Mouse (Mus musculus) testis, adult 2 months (tissue): ENCODE data around the gene Tmbim1. TPM values are rescaled to one million over a fixed set of nuclear protein-coding genes. Genes with fewer than 3 reads are reported as not detected.

Source experiments
- H3K27ac ChIP-seq: fragments of 200-500 bp; 2 replicates; pipeline ENCODE4 v1.5.1; 2012; ENCODE audit warnings: low read depth, low read length; ENCODE audit not compliant: control insufficient read depth, insufficient read depth
- H3K27me3 ChIP-seq: fragments of 200-500 bp; 2 replicates; pipeline ENCODE4 v1.6.1; 2012; ENCODE audit warnings: mild to moderate bottlenecking, low read length, moderate library complexity; ENCODE audit not compliant: control insufficient read depth, insufficient read depth
- H3K36me3 ChIP-seq: fragments of 200-500 bp; 2 replicates; pipeline ENCODE4 v1.6.1; 2012; ENCODE audit warnings: mild to moderate bottlenecking, low read length; ENCODE audit not compliant: control insufficient read depth, insufficient read depth
- H3K4me1 ChIP-seq: fragments of 200-500 bp; 2 replicates; pipeline ENCODE4 v1.6.1; 2012; ENCODE audit warnings: low read length; ENCODE audit not compliant: control insufficient read depth, insufficient read depth
- H3K4me3 ChIP-seq: fragments of 200-500 bp; 2 replicates; pipeline ENCODE4 v1.5.1; 2012; ENCODE audit warnings: low read depth, mild to moderate bottlenecking, low read length, moderate library complexity, mixed read lengths; ENCODE audit not compliant: control insufficient read depth
- CTCF ChIP-seq: fragments of 200-500 bp; IDR thresholded peaks from 2 replicates; pipeline ENCODE4 v1.5.1; 2012; ENCODE audit warnings: low read depth, mild to moderate bottlenecking, inconsistent platforms, low read length, moderate library complexity; ENCODE audit not compliant: control insufficient read depth, insufficient read depth, insufficient replicate concordance
- POLR2A ChIP-seq: fragments of 200-500 bp; IDR thresholded peaks from 2 replicates; pipeline ENCODE4 v1.6.1; 2012; ENCODE audit warnings: low read depth, mild to moderate bottlenecking, inconsistent platforms, low read length, moderate library complexity; ENCODE audit not compliant: control insufficient read depth
- polyA plus RNA-seq: library from polyadenylated mRNA; depleted of rRNA; stranded (reverse); fragments of >200 nt; gene quantifications from 2 replicates; pipeline ENCODE4 v1.2.3, GENCODE M21; 2012

The Tmbim1 gene
- polyA plus RNA-seq, 1 experiment, result 6.3 TPM

DNA sequence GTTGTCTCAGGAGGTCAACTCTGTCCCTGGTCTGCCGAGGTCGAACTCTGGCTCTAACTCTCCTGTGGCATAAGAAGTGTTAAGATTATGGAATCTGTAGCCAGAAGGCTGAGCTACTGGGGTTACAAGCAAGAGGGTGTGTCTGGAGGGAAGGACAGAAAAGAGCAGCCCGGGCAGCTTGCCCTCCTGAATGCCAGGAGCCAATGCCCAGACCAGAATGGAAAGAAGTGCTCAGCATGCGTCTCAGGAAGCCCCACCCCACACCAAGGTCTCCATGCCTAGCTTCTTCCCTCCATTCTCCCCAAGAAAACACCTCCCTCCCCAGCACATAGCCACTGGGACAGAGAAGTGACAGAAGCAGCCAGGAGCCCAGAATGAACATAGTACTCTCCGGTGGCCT, 6.4 kb downstream of the Tmbim1 start:
- no peak for TF ChIP-seq CTCF
- TF ChIP-seq POLR2A, result no peak
- Histone ChIP-seq H3K27ac (no peak overlapping the region), H3K27me3 (no peaks in the 10 kb centered on the region), H3K4me1 (peaks cover 8% of the 10 kb centered on the region; the same call in 1 of the 2 replicates), H3K4me3 (no peak overlapping the region), H3K36me3 (no peaks in the 10 kb centered on the region)

DNA sequence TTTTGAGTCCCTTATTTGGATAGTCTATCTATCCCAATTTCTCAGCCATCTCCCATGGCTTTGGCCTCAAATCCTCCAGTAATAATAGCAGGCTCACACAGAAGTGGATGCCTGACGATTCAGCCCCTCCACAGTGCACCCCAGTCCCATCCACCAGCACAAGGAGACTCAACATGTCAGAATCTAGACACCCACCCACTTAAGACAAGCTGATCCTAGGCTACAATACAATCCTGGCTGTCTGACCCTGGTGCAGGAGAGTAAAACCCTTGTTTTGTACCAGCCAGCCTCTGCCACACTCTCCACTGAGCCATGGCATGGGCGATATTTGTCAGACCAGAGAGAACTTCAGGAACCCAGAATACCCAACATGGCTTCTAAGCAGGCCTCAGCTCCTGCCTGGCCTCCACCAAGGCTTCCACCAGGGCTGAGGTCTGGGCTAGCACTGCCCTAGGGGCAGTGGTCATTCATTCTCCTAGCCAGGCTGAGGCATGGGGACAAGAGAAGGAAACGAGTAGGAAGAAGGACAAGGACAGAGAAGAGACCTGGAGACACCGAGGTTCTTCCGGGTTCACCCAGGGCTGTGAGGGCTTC, 7.2 kb downstream of the Tmbim1 start:
- peaks cover 5% of the 10 kb centered on the region; the same call in 1 of the 2 replicates for H3K4me1 ChIP-seq
- no peak overlapping the region for H3K27ac ChIP-seq
- TF ChIP-seq POLR2A (no peak), CTCF (no peak)
- no peaks in the 10 kb centered on the region for H3K36me3 ChIP-seq
- no peaks in the 10 kb centered on the region for H3K27me3 ChIP-seq
- no peak overlapping the region for H3K4me3 ChIP-seq

DNA sequence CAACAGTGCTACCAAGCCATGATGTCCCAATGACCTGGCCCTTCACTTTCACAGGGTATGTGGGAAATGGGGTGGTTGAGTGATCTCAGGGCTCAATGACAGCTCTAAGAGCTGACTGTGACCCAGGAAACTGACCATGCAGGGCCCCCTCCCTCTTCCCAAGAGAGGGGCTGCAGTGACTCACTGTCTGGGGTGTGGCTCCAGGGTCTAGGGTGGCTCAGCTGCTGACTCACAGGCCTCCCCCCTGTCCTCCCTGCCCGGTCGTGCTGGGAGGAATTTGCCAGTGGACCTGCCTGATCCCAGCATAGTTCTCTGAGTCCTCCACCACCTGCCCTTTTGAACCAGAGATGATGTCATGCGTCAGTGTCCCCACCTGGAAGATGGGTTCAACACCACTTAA, 8.2 kb downstream of the Tmbim1 start:
- no peak for TF ChIP-seq CTCF
- no peak for TF ChIP-seq POLR2A
- no peak overlapping the region; the same call in 1 of the 2 replicates for H3K27ac ChIP-seq
- no peak overlapping the region for H3K4me3 ChIP-seq
- no peaks in the 10 kb centered on the region for H3K36me3 ChIP-seq
- peaks cover 2% of the 10 kb centered on the region; the same call in 1 of the 2 replicates for H3K4me1 ChIP-seq
- no peaks in the 10 kb centered on the region for H3K27me3 ChIP-seq

DNA sequence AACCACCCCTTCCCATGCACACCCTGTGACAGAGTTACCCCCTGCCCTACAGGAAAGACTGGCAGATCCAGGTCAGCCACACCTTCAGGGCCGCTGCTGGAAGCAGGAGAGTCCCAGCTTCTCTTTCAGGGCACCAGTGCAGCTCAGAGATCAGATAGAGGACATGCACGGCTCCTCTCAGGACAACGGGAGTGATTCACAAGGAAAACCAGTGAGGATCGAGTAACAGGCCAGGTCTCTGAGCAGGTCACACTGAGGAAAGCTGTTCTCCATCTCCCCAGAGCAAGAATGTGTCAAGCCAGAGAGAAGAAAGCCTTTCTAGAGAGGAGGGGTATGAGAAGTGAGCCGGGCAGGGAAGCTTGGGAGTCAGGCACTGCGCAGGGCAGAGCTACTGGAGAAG, 8.9 kb downstream of the Tmbim1 start:
- no peaks in the 10 kb centered on the region for H3K27me3 ChIP-seq
- H3K36me3 ChIP-seq, result no peaks in the 10 kb centered on the region
- H3K27ac ChIP-seq, result peak overlapping the region; percentile 7
- no peak for TF ChIP-seq CTCF
- no peak for TF ChIP-seq POLR2A
- H3K4me1 ChIP-seq, result peaks cover 2% of the 10 kb centered on the region; the same call in 1 of the 2 replicates
- no peak overlapping the region for H3K4me3 ChIP-seq

DNA sequence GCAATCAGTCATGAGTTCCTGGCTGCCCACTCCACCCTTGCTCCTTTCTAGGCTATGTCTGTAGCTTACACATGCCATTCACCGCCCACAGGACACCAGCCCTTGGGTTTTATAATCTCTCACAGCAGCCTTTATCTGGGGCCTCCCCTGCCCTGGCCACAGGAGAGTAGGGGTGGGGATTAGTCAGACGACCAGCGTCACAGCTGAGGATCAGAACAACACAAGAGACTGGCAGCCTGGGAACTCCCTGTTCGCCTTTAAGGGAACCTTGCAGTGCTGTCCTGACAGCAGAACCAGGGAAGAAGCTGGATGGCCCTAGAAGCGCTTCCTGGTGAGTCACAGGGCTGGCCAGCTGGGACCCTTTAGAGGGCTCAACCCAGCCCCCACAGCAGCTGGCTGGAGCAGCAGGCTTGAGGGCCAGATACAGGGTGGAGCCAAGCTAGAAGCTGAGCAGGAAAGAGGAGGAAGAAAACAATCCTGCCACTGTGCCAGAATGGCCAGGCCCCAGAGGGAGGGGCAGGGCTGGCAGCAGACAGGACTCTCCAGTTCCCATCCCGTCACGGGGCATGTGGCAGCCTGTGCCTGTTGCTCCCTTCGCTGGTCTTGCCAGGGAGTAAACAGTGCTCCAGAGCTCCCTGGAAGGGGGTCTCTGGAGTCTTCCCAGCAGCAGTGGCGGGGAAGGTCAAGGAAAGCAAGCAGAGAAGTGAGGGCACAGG, 9.8 kb downstream of the Tmbim1 start:
- TF ChIP-seq POLR2A (no peak), CTCF (no peak)
- Histone ChIP-seq H3K4me3 (no peak overlapping the region), H3K27ac (peak overlapping the region; percentile 55), H3K36me3 (no peaks in the 10 kb centered on the region), H3K27me3 (no peaks in the 10 kb centered on the region), H3K4me1 (peaks cover 2% of the 10 kb centered on the region; the same call in 1 of the 2 replicates)

DNA sequence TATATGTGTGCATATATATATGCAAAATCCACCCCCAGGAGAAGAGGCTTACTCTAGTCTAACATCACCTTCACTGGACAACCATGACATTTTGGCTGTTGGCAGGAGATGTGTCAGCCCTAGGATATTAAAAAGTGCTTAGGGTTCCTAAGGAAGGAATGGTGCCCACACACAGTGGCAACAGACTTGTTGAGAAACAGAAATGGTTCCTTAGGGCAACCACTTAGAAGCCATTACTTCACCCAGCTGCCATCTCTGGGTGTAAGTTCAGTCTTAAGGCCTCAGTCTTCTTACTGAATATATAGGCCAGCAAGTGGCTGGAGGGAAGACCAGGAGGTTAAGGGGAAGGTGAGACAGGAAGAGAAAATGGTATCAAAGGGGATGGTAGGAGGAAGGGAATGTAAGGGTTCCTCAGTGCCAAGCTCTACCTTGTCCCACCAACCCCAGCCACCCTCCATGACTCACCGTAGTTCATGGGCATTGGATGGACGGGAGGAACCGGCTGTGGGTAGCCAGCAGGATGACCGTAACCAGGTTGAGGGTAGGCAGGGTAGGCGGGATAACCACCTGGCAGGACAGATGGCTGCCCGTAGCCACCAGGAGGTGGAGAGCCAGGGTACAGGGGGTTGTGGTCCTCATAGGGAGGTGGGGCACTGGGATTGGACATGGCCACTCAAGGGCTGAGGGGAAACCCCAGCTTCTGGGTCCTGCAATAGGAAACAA, 10.5 kb downstream of the Tmbim1 start:
- H3K27me3 ChIP-seq, result no peaks in the 10 kb centered on the region
- no peak for TF ChIP-seq POLR2A
- no peak for TF ChIP-seq CTCF
- no peak overlapping the region for H3K4me3 ChIP-seq
- H3K36me3 ChIP-seq, result no peaks in the 10 kb centered on the region
- peak overlapping the region; percentile 1 for H3K27ac ChIP-seq
- peaks cover 2% of the 10 kb centered on the region; the same call in 1 of the 2 replicates for H3K4me1 ChIP-seq

DNA sequence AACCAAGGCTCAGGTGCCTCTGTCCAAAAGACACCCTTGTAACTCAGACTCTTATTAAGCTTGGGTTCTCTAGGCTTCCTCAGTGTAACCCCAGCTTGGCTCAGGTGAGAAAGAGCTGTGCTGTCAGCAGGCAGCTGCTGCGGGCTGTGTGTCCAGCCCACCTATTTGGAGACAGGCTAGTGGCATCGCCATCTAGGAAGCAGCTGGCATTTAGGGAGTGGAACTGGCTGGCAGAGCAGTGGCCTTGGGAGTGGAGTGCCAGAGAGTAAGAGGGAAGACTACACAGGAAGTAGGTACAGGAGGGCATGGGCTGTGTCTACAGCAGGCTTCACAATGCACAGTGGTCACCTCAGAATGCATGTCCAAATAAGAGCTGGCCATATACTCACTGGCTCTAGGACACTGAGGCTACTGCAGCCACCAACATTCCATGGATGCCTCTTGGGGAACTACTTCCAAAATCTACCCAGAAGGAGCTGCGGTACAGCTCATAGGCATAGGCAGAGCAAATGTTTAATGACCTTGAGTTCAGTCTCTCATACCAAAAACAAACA, 11.3 kb downstream of the Tmbim1 start:
- Histone ChIP-seq H3K27me3 (no peaks in the 10 kb centered on the region), H3K27ac (no peak overlapping the region), H3K4me1 (peaks cover 2% of the 10 kb centered on the region; the same call in 1 of the 2 replicates), H3K4me3 (no peak overlapping the region), H3K36me3 (no peaks in the 10 kb centered on the region)
- no peak for TF ChIP-seq CTCF
- no peak for TF ChIP-seq POLR2A
